Mouse (Mus musculus) cerebellum, adult (tissue): ENCODE measurements around the gene Commd3.
A peak's percentile ranks its signal among the peaks of the same experiment; 100 is the strongest.

Source experiments
- ATAC-seq: cut with Nextera tagmentation; 2 replicates; pipeline ENCODE4 v1.9.2; 2017; ENCODE audit warnings: mild to moderate bottlenecking, moderate library complexity, mixed read lengths; ENCODE audit not compliant: insufficient number of reproducible peaks, low FRiP score, low TSS enrichment

The Commd3 gene

GRCm38 (mm10) chr2:18686826-18687519 lies 14.8 kb downstream of the Commd3 start:
- no peak for ATAC-seq

- no peak for ATAC-seq
Measured at GRCm38 (mm10) chr2:18687671-18688170, 15.5 kb downstream of the Commd3 start.

GRCm38 (mm10) chr2:18688286-18688685 lies 16.1 kb downstream of the Commd3 start:
- ATAC-seq = no peak

GRCm38 (mm10) chr2:18688708-18689063 lies 16.5 kb downstream of the Commd3 start:
- ATAC-seq = no peak

GRCm38 (mm10) chr2:18689064-18689921 lies 17.1 kb downstream of the Commd3 start:
- no peak; the same call in 1 of the 2 replicates for ATAC-seq

- no peak for ATAC-seq
Measured at GRCm38 (mm10) chr2:18690055-18690691, 18.0 kb downstream of the Commd3 start.

GRCm38 (mm10) chr2:18690756-18691155 lies 18.6 kb downstream of the Commd3 start:
- ATAC-seq = no peak

- ATAC-seq = no peak
Measured at GRCm38 (mm10) chr2:18692031-18692430, 19.8 kb downstream of the Commd3 start.

GRCm38 (mm10) chr2:18692548-18692947 lies 20.4 kb downstream of the Commd3 start:
- ATAC-seq = no peak

- ATAC-seq = no peak
Measured at GRCm38 (mm10) chr2:18693491-18693870, 21.3 kb downstream of the Commd3 start.

GRCm38 (mm10) chr2:18693871-18694610 lies 21.9 kb downstream of the Commd3 start, which contains the start of gene Spag6:
Gene Spag6, plus strand, starts transcription at chr2:18694032.
- ATAC-seq = peak; percentile 79

- ATAC-seq = no peak
Measured at GRCm38 (mm10) chr2:18694611-18694950, 22.4 kb downstream of the Commd3 start.

- ATAC-seq = no peak
Measured at GRCm38 (mm10) chr2:18695163-18695562, 23.0 kb downstream of the Commd3 start.

GRCm38 (mm10) chr2:18695629-18696150 lies 23.5 kb downstream of the Commd3 start:
- no peak for ATAC-seq

- no peak for ATAC-seq
Measured at GRCm38 (mm10) chr2:18697591-18698244, 25.5 kb downstream of the Commd3 start.

GRCm38 (mm10) chr2:18698663-18699385 lies 26.6 kb downstream of the Commd3 start:
- no peak for ATAC-seq

- no peak for ATAC-seq
Measured at GRCm38 (mm10) chr2:18699401-18699990, 27.3 kb downstream of the Commd3 start.

GRCm38 (mm10) chr2:18710356-18710755 lies 38.2 kb downstream of the Commd3 start:
- ATAC-seq = no peak

- ATAC-seq = no peak
Measured at GRCm38 (mm10) chr2:18713071-18713470, 40.9 kb downstream of the Commd3 start.
